Mouse (Mus musculus) midbrain, embryonic 11.5 days (tissue): Measurements from ENCODE around the gene Pstpip1. TPM values are rescaled to one million over a fixed set of nuclear protein-coding genes. Genes with fewer than 3 reads are reported as not detected.

Experiments used
- ATAC-seq: fragments of 200-750 bp; cut with Nextera tagmentation; 2 replicates; pipeline ENCODE4 v1.8.0; 2017; ENCODE audit warnings: moderate TSS enrichment, moderate library complexity; ENCODE audit not compliant: low FRiP score
- DNase-seq: peaks from one replicate; pipeline ENCODE4 v3.0.0; 2015; ENCODE audit warnings: low spot score; ENCODE audit errors: missing footprints
- H3K27ac ChIP-seq: fragments of 300-500 bp; sonication (generic); 2 replicates; pipeline ENCODE4 v1.5.1; 2014; ENCODE audit warnings: low read depth, low read length
- H3K27me3 ChIP-seq: fragments of 300-500 bp; sonication (generic); 2 replicates; pipeline ENCODE4 v1.6.1; 2014; ENCODE audit warnings: mild to moderate bottlenecking, low read length, moderate library complexity, mixed read lengths; ENCODE audit not compliant: control insufficient read depth, insufficient read depth
- H3K36me3 ChIP-seq: fragments of 300-500 bp; sonication (generic); 2 replicates; pipeline ENCODE4 v1.6.1; 2014; ENCODE audit warnings: mild to moderate bottlenecking, low read length, moderate library complexity, mixed read lengths; ENCODE audit not compliant: control insufficient read depth, insufficient read depth
- H3K4me1 ChIP-seq: fragments of 300-500 bp; sonication (generic); 2 replicates; pipeline ENCODE4 v1.6.1; 2014; ENCODE audit warnings: low read length; ENCODE audit not compliant: control insufficient read depth, insufficient read depth
- H3K4me2 ChIP-seq: fragments of 300-500 bp; sonication (generic); 2 replicates; pipeline ENCODE4 v1.6.1; 2014; ENCODE audit warnings: mild to moderate bottlenecking, moderate library complexity
- H3K4me3 ChIP-seq: fragments of 300-500 bp; sonication (generic); 2 replicates; pipeline ENCODE4 v1.5.1; 2014; ENCODE audit warnings: low read depth, low read length
- H3K9ac ChIP-seq: fragments of 300-500 bp; sonication (generic); 2 replicates; pipeline ENCODE4 v1.6.1; 2014; ENCODE audit warnings: low read length
- H3K9me3 ChIP-seq: fragments of 300-500 bp; sonication (generic); 2 replicates; pipeline ENCODE4 v1.6.1; 2016; ENCODE audit warnings: low read length; ENCODE audit not compliant: control insufficient read depth
- WGBS: fragments of 180-500 bp; shearing (Covaris S2); extraction: QIAGEN DNeasy Blood & Tissue Kit; methylation state at CpG from one replicate; pipeline ENCODE4 v1.1.7; 2014; 5-methylcytosine and 5-hydroxymethylcytosine counted together
- polyA plus RNA-seq: library from polyadenylated mRNA; unstranded; fragments of >200 nt; fragmentation: Nextera tagmentation; extraction: Ambion mirVana; gene quantifications from 2 replicates; pipeline ENCODE4 v1.2.1, GENCODE M21; 2014

Pstpip1 gene
- polyA plus RNA-seq, 1 experiment from 2014 or later, result 0.33 TPM

DNA sequence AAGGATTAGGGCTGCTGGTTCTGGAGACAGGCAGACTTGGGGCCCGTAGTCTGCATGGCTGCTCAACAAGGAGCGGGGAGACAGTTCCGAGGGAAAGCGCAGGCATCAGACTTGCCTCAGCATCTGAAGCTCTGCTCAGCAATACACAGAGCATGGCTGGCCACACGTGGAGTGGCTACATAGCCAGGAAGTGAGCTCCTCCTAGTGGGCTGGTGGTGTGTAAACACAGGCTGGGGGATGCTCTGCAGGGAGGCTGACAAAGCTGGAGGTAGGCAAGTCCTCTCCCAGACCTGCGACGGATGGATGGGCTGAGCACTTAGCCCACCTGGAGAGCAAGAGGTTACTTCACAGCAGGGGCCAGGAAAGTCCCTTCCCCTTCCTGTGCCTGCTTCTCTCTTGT, 31.3 kb downstream of the Pstpip1 start:
- DNase-seq, result no peak
- Histone ChIP-seq H3K4me2 (no peak overlapping the region), H3K9me3 (no peaks in the 10 kb centered on the region), H3K27ac (no peak overlapping the region), H3K36me3 (no peaks in the 10 kb centered on the region), H3K9ac (no peak overlapping the region), H3K4me3 (no peak overlapping the region), H3K4me1 (no peaks in the 10 kb centered on the region), H3K27me3 (no peaks in the 10 kb centered on the region)
- 0 out of 2 replicates have a peak, but pooled peaks have one; percentile 15 for ATAC-seq
- 27% methylated on average over 7 of the region's 7 CpGs for WGBS

DNA sequence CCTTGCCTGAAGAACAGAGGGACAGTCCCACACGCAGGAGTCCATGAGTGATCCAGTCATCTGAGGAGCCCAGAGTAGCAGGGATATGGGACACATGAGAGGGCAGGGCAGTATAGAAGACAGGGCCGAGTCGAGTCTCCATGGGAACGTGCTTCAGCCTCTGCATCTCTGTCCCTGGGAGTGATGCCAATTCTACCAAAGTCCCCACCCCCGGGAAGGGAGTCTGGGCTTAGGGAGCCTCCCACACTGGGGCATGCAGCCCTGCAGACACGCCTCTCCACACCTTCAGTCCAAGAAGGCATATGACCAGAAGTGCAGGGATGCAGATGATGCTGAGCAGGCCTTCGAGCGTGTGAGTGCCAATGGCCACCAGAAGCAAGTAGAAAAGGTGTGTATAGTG, 33.2 kb downstream of the Pstpip1 start:
- Histone ChIP-seq H3K27ac (no peak overlapping the region), H3K36me3 (no peaks in the 10 kb centered on the region; the same call in 1 of the 2 replicates), H3K9me3 (no peaks in the 10 kb centered on the region), H3K4me1 (no peaks in the 10 kb centered on the region), H3K9ac (no peak overlapping the region), H3K27me3 (no peaks in the 10 kb centered on the region), H3K4me2 (no peak overlapping the region), H3K4me3 (no peak overlapping the region)
- ATAC-seq (no peak), DNase-seq (no peak)
- 71% methylated on average over 8 of the region's 8 CpGs for WGBS

DNA sequence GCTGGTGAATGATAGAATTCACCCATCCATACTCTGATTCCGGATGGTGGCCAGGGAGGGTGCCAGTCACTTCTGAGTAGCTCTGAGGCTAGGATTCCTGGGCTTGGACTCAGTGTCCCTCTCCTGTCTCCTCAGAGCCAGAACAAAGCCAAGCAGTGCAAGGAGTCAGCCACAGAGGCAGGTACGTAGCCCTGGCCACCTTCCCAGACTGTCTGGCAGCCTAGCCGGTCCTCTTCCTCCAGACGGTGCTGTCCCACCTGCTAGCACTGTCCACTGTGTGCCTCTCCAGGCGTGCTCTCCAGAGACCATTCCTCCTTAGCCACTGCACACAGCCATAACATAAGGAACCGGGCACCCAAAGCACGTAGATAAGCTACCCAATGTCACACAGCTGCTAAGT, 33.9 kb downstream of the Pstpip1 start:
- no peak overlapping the region for H3K4me3 ChIP-seq
- no peaks in the 10 kb centered on the region for H3K9me3 ChIP-seq
- H3K9ac ChIP-seq, result no peak overlapping the region
- ATAC-seq (no peak), DNase-seq (no peak)
- no peak overlapping the region for H3K27ac ChIP-seq
- 83% methylated on average over 7 of the region's 7 CpGs for WGBS
- H3K4me2 ChIP-seq, result no peak overlapping the region
- H3K27me3 ChIP-seq, result no peaks in the 10 kb centered on the region
- H3K36me3 ChIP-seq, result peaks cover 3% of the 10 kb centered on the region; the same call in 1 of the 2 replicates
- H3K4me1 ChIP-seq, result no peaks in the 10 kb centered on the region

- Histone ChIP-seq H3K9ac (no peak overlapping the region), H3K27ac (no peak overlapping the region), H3K4me3 (no peak overlapping the region), H3K4me1 (no peaks in the 10 kb centered on the region), H3K27me3 (no peaks in the 10 kb centered on the region), H3K9me3 (no peaks in the 10 kb centered on the region), H3K4me2 (no peak overlapping the region), H3K36me3 (peaks cover 4% of the 10 kb centered on the region; the same call in 1 of the 2 replicates)
- ATAC-seq (no peak), DNase-seq (no peak)
- 30% methylated on average over 11 of the region's 11 CpGs for WGBS
Measured at GRCm38 (mm10) chr9:56124561-56124960, 34.8 kb downstream of the Pstpip1 start.

DNA sequence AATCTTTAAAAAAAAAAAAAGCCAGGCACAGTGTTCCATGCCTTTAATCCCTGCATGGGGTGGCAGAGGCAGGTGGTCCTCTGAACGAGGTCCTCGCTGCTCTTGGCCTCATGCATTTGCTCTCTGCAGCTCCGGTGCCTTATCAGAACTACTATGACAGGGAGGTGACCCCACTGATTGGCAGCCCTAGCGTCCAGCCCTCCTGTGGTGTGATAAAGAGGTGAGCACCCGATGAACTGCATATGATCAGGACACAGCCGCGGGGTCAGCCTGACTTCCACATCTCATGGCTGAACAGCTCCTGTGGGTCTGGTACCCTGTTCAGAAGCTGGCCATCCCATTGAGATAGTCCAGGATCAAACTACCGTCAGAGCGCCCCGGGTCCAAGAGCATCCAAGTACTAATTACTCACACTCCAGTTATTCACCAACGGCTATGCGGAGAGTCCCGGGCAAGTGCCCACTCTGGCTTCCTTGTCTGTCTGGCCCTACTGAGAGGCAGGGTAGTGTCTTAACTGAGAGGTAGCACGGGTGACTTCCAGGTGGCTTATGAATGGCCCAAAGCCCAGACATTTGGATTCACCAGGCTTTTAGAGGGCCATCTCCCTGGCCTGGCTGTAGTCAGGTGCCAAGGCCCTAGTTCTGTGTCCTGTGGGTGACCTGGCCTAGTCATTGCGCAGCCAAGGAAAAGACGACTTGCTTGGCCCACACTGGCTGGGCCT, 36.9 kb downstream of the Pstpip1 start:
- H3K9ac ChIP-seq, result no peak overlapping the region
- H3K27ac ChIP-seq, result no peak overlapping the region
- peaks cover 4% of the 10 kb centered on the region; the same call in 1 of the 2 replicates for H3K36me3 ChIP-seq
- ATAC-seq (no peak), DNase-seq (no peak)
- no peaks in the 10 kb centered on the region for H3K27me3 ChIP-seq
- H3K4me1 ChIP-seq, result no peaks in the 10 kb centered on the region
- WGBS, result 89% methylated on average over 16 of the region's 16 CpGs
- no peaks in the 10 kb centered on the region for H3K9me3 ChIP-seq
- no peak overlapping the region for H3K4me2 ChIP-seq
- H3K4me3 ChIP-seq, result no peak overlapping the region

DNA sequence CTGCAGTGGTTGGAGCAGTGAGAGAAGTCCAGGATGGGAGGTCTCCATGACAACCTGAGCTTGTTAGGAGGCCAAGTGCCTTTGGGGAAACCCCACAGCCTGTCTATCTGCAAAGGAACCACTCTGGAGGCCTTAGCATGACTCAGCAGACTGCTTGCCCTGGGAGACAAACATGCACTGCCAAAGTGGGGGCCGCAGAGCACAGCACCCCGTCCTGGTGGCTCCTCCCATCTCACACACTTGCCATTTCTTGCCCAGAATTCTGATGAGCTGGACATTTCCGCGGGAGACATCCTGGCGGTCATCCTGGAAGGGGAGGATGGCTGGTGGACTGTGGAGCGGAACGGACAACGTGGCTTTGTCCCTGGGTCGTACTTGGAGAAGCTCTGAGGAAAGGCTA, 38.6 kb downstream of the Pstpip1 start:
- WGBS, result 86% methylated on average over 9 of the region's 9 CpGs
- DNase-seq, result no peak
- H3K4me2 ChIP-seq, result no peak overlapping the region

GRCm38 (mm10) chr9:56129951-56130350, 40.2 kb downstream of the Pstpip1 start:
- H3K4me2 ChIP-seq, result no peak overlapping the region
- DNase-seq, result no peak
- H3K27me3 ChIP-seq, result no peaks in the 10 kb centered on the region
- no peak for ATAC-seq
- no peaks in the 10 kb centered on the region for H3K9me3 ChIP-seq
- no peaks in the 10 kb centered on the region for H3K4me1 ChIP-seq
- no peak overlapping the region for H3K4me3 ChIP-seq
- H3K9ac ChIP-seq, result no peak overlapping the region
- WGBS, result 97% methylated on average over 3 of the region's 3 CpGs
- H3K27ac ChIP-seq, result no peak overlapping the region
- H3K36me3 ChIP-seq, result peaks cover 9% of the 10 kb centered on the region; the same call in 1 of the 2 replicates

More for the DNA sequence above, 38.6 kb downstream of the Pstpip1 start:
- Histone ChIP-seq H3K4me3 (no peak overlapping the region), H3K9me3 (no peaks in the 10 kb centered on the region), H3K9ac (no peak overlapping the region), H3K4me1 (no peaks in the 10 kb centered on the region), H3K27me3 (no peaks in the 10 kb centered on the region), H3K27ac (no peak overlapping the region), H3K36me3 (peaks cover 4% of the 10 kb centered on the region; the same call in 1 of the 2 replicates)
- ATAC-seq, result no peak

- H3K27me3 ChIP-seq, result no peaks in the 10 kb centered on the region
Measured at GRCm38 (mm10) chr9:56130536-56130935, 40.8 kb downstream of the Pstpip1 start.

DNA sequence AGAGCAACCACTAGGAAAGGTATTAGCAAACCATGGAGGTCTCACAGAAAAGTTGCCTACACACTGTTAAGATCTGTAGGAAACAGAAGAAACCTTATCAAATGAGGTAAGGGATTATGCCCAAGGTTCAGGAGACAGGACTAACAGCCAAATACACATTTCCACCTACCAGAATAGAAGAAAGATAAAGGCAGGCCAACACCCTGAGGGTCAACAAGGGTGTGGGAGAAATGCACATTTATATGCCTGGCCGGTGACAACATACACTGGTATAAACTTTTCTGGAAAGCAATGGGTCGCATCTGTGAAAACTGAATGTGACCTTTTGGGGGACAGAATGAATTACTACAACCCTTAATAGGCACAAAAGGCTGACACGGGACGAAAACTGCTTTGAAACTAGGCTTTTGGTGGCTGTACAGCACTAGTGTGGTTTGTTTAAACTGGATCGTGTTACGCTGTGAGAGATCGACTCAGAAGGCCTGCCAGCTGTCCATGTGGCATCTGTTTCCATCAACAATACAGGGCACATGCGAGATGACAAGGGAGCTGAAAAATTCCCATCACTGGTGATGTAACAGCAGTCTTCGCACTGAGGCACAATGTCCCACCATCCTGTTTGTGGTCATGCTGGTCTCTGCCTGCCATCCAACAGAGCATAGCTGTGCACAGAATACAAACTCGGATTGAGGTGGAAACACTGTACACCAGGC, 42.2 kb downstream of the Pstpip1 start:
- 86% methylated on average over 10 of the region's 10 CpGs for WGBS
- H3K27me3 ChIP-seq, result no peaks in the 10 kb centered on the region
- no peak overlapping the region for H3K9ac ChIP-seq
- H3K4me3 ChIP-seq, result no peak overlapping the region
- H3K4me1 ChIP-seq, result no peaks in the 10 kb centered on the region
- no peaks in the 10 kb centered on the region for H3K9me3 ChIP-seq
- ATAC-seq (no peak), DNase-seq (no peak)
- no peak overlapping the region for H3K4me2 ChIP-seq
- no peak overlapping the region for H3K27ac ChIP-seq
- H3K36me3 ChIP-seq, result peaks cover 16% of the 10 kb centered on the region; the same call in 1 of the 2 replicates

More at GRCm38 (mm10) chr9:56130536-56130935, 40.8 kb downstream of the Pstpip1 start:
- Histone ChIP-seq H3K9ac (no peak overlapping the region), H3K36me3 (peaks cover 13% of the 10 kb centered on the region; the same call in 1 of the 2 replicates), H3K4me3 (no peak overlapping the region), H3K9me3 (no peaks in the 10 kb centered on the region), H3K4me1 (no peaks in the 10 kb centered on the region), H3K27ac (no peak overlapping the region), H3K4me2 (no peak overlapping the region)
- DNase-seq (no peak), ATAC-seq (no peak)
- 89% methylated on average over 4 of the region's 4 CpGs for WGBS
